Mouse (Mus musculus) hindbrain, embryonic 13.5 days (tissue): ENCODE data around the gene Ank3. TPM values are rescaled to one million over a fixed set of nuclear protein-coding genes. Genes with fewer than 3 reads are reported as not detected.

Experiments used
- ATAC-seq: fragments of 200-750 bp; cut with Nextera tagmentation; 2 replicates; pipeline ENCODE4 v1.8.0; 2017; ENCODE audit warnings: moderate TSS enrichment; ENCODE audit not compliant: low FRiP score
- H3K27ac ChIP-seq: fragments of 300-500 bp; sonication (generic); 2 replicates; pipeline ENCODE4 v1.5.1; 2015; ENCODE audit warnings: inconsistent platforms, mild to moderate bottlenecking, moderate library complexity
- H3K27me3 ChIP-seq: fragments of 300-500 bp; sonication (generic); 2 replicates; pipeline ENCODE4 v1.6.1; 2015; ENCODE audit warnings: mild to moderate bottlenecking, inconsistent platforms
- H3K36me3 ChIP-seq: fragments of 300-500 bp; sonication (generic); 2 replicates; pipeline ENCODE4 v1.6.1; 2015; ENCODE audit warnings: mild to moderate bottlenecking, inconsistent platforms
- H3K4me1 ChIP-seq: fragments of 300-500 bp; sonication (generic); replicated peaks from 2 replicates; pipeline ENCODE4 v1.6.1; 2015; ENCODE audit warnings: inconsistent platforms
- H3K4me2 ChIP-seq: fragments of 300-500 bp; sonication (generic); 2 replicates; pipeline ENCODE4 v1.6.1; 2015; ENCODE audit warnings: inconsistent platforms, mild to moderate bottlenecking, moderate library complexity
- H3K4me3 ChIP-seq: fragments of 300-500 bp; sonication (generic); 2 replicates; pipeline ENCODE4 v1.5.1; 2015; ENCODE audit warnings: mild to moderate bottlenecking, inconsistent platforms
- H3K9ac ChIP-seq: fragments of 300-500 bp; sonication (generic); 2 replicates; pipeline ENCODE4 v1.6.1; 2015; ENCODE audit warnings: mild to moderate bottlenecking, inconsistent platforms
- H3K9me3 ChIP-seq: fragments of 300-500 bp; sonication (generic); 2 replicates; pipeline ENCODE4 v1.6.1; 2016; ENCODE audit warnings: inconsistent platforms
- WGBS: fragments of 180-500 bp; shearing (Covaris S2); methylation state at CpG from one replicate; pipeline ENCODE4 v1.1.7; 2015; 5-methylcytosine and 5-hydroxymethylcytosine counted together
- polyA plus RNA-seq: library from polyadenylated mRNA; unstranded; fragments of >200 nt; fragmentation: Nextera tagmentation; extraction: Ambion mirVana; gene quantifications from 2 replicates; pipeline ENCODE4 v1.2.1, GENCODE M21; 2015

Gene Ank3
- polyA plus RNA-seq, 1 experiment from 2014 or later = 114 TPM

DNA sequence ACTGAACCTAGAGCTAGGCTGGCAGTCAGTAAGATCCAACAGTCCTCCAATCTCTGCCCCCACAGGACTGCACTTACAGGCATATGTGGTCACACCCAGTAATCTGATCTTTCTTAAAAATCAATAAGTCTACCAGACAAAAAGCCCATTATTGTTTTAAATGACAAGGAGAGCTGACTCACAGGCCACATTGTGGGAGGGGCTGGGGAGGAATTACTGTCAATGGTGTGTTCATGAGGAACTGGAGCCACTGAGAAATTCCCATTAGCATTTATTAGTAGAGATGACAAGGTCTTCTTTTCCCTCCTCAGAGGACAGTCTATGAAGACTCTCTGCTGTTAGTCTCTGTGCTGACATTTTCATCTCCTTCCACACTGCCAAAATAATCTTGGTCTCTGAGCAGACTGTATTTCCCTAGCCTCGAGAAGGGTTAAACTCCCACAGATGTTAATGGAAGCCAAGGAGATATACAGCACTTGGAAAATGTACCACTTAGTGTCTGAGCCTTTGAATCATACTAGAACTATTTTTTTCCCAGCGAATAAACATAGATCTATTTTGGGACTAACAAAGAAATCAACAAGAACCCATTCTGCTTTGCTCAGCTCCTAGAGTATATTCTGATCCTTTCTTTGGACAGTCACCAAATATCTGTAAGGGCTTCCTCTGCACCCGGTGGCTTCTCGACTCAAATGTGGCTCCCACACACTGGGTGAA, 358.5 kb downstream of the Ank3 start:
- H3K27ac ChIP-seq = 0 out of 2 replicates have a peak overlapping the region, but pooled peaks have one; percentile 19
- WGBS = 82% methylated on average over 4 of the region's 4 CpGs
- no peak overlapping the region for H3K4me2 ChIP-seq

DNA sequence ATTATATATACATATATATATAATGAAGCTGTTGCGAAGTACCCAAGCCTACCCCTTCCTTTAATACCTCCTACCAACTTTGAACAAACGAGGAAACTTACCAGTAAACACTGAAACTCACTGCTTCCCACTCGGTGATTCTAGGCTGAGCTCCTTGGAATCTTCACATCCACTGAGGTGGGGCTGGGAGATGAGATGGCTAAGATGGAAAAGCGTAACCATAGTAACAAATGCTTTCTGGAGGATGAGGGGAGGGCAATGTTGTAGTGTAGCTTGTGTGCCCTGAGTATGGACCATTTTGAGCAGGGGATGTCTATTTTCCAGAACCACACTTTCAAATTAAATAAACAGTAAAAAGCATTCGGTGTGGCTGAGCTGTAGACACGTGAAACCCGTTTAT, 364.4 kb downstream of the Ank3 start:
- Histone ChIP-seq H3K36me3 (no peaks in the 10 kb centered on the region), H3K9ac (no peak overlapping the region), H3K27ac (peak overlapping the region; percentile 84), H3K9me3 (no peaks in the 10 kb centered on the region), H3K27me3 (no peaks in the 10 kb centered on the region), H3K4me1 (peaks cover 38% of the 10 kb centered on the region), H3K4me3 (no peak overlapping the region), H3K4me2 (no peak overlapping the region)
- 76% methylated on average over 7 of the region's 7 CpGs for WGBS
- no peak for ATAC-seq

More for the DNA sequence above, 358.5 kb downstream of the Ank3 start:
- no peaks in the 10 kb centered on the region for H3K27me3 ChIP-seq
- no peak overlapping the region for H3K4me3 ChIP-seq
- H3K9me3 ChIP-seq = no peaks in the 10 kb centered on the region
- ATAC-seq = no peak
- H3K36me3 ChIP-seq = no peaks in the 10 kb centered on the region
- H3K4me1 ChIP-seq = peaks cover 29% of the 10 kb centered on the region
- no peak overlapping the region for H3K9ac ChIP-seq

DNA sequence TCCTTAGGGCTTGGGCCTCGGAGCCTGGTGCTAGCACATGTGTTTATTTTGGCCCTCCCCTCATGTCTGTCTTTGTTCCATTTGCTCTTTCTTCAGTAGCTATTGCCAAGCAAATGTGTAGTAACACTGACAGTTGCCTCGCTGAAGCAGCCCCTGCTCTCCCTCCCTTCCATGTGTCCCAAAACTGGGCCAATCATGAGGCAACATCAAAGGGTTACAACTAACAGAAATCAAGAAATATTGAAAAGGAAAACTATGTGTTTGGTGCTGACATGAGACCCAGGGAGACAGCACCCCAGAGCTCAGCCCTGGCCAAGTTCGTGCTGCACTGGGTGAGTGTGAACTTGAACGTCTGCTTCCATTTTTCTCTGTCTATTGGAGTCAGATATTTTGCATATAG, 365.8 kb downstream of the Ank3 start:
- WGBS = 47% methylated on average over 4 of the region's 4 CpGs
- ATAC-seq = peak; percentile 30; the same call in 1 of the 2 replicates

DNA sequence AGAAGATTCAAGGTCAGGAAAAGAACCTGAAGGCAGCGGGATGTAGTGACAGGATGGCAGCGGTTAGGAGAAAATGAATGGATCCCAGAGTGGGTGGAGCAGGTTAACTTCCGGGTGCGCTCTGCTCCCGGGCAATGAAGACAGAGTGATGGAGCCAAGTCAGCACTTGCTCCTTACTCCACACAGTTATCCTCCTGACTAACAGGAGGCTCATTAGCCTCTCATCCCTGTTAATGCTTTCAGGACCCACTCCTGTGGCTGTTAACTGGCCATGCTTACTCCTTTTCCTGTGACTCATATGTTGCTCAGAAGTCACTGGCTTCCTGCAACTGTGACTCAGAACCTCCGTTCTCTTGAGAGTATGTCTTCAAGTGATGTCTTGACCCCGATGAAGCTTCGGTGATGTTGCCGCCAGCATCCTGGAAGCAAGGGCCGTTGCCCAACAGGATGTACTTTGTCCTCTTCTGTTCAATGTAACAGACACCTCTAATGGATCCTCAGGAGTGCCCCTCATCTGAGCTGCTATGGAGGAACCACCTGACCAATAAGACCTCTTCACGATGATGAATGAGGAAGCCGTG, 378.6 kb downstream of the Ank3 start:
- Histone ChIP-seq H3K36me3 (no peaks in the 10 kb centered on the region), H3K27ac (no peak overlapping the region), H3K4me1 (peaks cover 20% of the 10 kb centered on the region; the same call in 1 of the 2 replicates), H3K9ac (no peak overlapping the region), H3K4me2 (no peak overlapping the region), H3K27me3 (no peaks in the 10 kb centered on the region), H3K9me3 (no peaks in the 10 kb centered on the region), H3K4me3 (no peak overlapping the region)
- 88% methylated on average over 12 of the region's 12 CpGs for WGBS
- ATAC-seq = no peak

More for the DNA sequence above, 365.8 kb downstream of the Ank3 start:
- peaks cover 38% of the 10 kb centered on the region for H3K4me1 ChIP-seq
- no peak overlapping the region for H3K4me3 ChIP-seq
- H3K9me3 ChIP-seq = no peaks in the 10 kb centered on the region
- no peak overlapping the region for H3K9ac ChIP-seq
- H3K27ac ChIP-seq = peak overlapping the region; percentile 84
- no peak overlapping the region for H3K4me2 ChIP-seq
- H3K36me3 ChIP-seq = no peaks in the 10 kb centered on the region
- H3K27me3 ChIP-seq = no peaks in the 10 kb centered on the region

DNA sequence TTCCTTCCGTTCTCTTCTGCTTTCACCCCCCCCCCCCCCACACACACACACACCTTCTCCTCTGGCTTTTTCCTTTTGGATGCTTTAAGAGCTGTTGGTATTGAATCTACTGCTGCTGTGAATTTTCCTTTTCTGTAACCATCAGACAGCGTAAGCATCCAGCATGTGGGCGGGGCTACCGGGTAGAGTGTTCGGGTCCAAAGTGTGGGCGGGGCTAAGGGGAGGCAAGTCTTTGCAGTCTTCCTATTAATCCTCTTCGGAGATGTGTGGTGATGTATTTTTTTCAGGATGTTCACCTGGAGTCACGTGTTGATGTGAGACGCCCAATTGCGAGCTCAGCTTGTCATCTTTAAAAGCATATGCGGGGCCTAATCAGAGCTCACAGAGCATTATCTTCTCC, 379.2 kb downstream of the Ank3 start:
- no peaks in the 10 kb centered on the region for H3K36me3 ChIP-seq
- H3K9ac ChIP-seq = no peak overlapping the region
- 83% methylated on average over 11 of the region's 11 CpGs for WGBS
- H3K9me3 ChIP-seq = no peaks in the 10 kb centered on the region
- H3K4me2 ChIP-seq = no peak overlapping the region
- H3K27me3 ChIP-seq = no peaks in the 10 kb centered on the region
- H3K27ac ChIP-seq = peak overlapping the region; percentile 18; the same call in 1 of the 2 replicates
- H3K4me3 ChIP-seq = no peak overlapping the region
- ATAC-seq = no peak
- H3K4me1 ChIP-seq = peaks cover 20% of the 10 kb centered on the region; the same call in 1 of the 2 replicates

DNA sequence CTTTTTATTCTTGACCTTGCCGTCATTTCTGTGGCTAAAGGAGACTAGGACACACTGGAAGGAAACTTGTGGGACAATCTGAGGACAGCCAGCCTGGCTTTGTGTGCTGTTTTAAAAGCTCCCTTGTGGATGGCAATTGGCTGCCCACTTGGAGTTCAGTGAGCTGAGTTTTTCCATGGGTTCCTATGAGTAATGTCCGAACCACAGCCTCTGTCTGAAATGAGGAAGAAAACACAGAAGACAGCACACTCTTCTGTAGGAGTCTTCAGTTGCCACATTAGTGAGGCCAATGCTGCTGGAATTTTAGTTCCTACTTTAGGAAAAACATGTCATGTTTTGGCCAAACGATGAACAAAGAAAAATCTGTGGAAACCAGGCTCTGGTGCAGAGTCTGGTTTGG, 380.7 kb downstream of the Ank3 start:
- Histone ChIP-seq H3K4me2 (no peak overlapping the region), H3K27me3 (no peaks in the 10 kb centered on the region), H3K4me1 (peaks cover 20% of the 10 kb centered on the region; the same call in 1 of the 2 replicates), H3K4me3 (no peak overlapping the region), H3K9me3 (no peaks in the 10 kb centered on the region), H3K27ac (0 out of 2 replicates have a peak overlapping the region, but pooled peaks have one; percentile 23), H3K36me3 (no peaks in the 10 kb centered on the region), H3K9ac (no peak overlapping the region)
- WGBS = 84% methylated on average over 3 of the region's 3 CpGs
- ATAC-seq = no peak

DNA sequence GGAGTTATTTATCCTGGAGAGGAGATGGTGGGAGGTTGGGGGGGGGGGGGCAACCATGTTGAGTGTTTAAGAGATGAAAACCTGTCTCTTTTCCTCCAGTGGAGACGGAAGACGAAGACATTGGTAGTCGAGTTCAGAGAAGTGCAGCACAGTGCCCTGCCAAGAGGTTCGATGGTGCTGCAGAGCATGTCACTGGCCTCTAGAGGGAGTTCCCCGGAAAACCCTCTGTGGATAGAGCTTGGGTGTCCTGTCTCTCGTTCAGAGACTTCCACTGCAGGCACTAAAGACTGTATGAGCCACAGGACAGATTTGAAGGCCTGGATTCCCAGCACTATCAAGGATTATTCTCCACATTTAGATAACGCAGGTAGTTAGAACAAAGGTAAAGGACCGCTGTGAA, 382.9 kb downstream of the Ank3 start:
- ATAC-seq = peak; percentile 62; the same call in 1 of the 2 replicates
- Histone ChIP-seq H3K27me3 (no peaks in the 10 kb centered on the region), H3K9me3 (no peaks in the 10 kb centered on the region), H3K27ac (no peak overlapping the region), H3K4me1 (peaks cover 40% of the 10 kb centered on the region), H3K4me2 (no peak overlapping the region), H3K4me3 (no peak overlapping the region), H3K9ac (no peak overlapping the region), H3K36me3 (no peaks in the 10 kb centered on the region)
- WGBS = 19% methylated on average over 8 of the region's 8 CpGs

DNA sequence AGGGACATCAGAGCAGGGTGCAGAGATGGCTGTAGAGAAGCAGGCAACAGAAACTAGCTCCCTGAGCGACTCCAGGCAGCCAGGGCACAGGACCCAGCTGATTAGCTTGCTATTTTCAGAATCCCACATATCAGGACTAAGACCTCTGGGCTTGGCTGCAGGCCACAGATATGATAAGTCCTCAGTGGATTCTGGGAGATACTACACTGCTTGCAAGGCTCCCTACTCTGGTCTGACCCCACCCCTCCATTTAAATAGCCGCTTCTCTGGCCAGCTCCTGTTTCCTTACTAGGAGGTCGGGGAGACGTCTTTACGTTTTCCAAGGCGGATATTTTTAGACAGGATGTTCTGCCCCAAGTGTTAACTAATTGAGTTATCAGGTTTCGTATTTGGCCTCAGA, 386.7 kb downstream of the Ank3 start:
- peaks cover 44% of the 10 kb centered on the region for H3K4me1 ChIP-seq
- H3K4me2 ChIP-seq = no peak overlapping the region
- H3K27ac ChIP-seq = 0 out of 2 replicates have a peak overlapping the region, but pooled peaks have one; percentile 23
- no peak overlapping the region for H3K9ac ChIP-seq
- WGBS = 59% methylated on average over 7 of the region's 7 CpGs
- ATAC-seq = no peak
- no peak overlapping the region for H3K4me3 ChIP-seq
- no peaks in the 10 kb centered on the region for H3K9me3 ChIP-seq
- H3K36me3 ChIP-seq = no peaks in the 10 kb centered on the region
- H3K27me3 ChIP-seq = no peaks in the 10 kb centered on the region

DNA sequence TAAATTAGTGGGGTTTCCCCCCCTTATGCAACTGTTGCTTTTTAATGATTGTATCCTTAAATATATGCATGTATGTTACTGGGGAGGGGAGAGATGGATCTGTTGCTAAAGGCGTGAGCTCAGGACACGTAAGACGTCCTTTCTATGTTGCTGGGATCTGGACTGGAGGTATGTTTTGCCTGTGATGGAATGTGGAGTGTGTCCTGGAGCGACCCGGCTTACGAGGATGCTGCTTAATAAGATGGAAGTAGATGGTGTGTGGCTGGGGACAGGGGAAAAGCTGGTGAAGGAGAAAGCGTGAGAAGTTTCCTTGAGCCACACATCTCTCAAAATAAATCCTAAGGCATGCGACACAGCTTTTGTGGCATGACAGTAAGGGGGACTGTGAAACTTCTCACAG, 387.1 kb downstream of the Ank3 start:
- peaks cover 44% of the 10 kb centered on the region for H3K4me1 ChIP-seq
- no peaks in the 10 kb centered on the region for H3K27me3 ChIP-seq
- no peak for ATAC-seq
- no peaks in the 10 kb centered on the region for H3K9me3 ChIP-seq
- no peak overlapping the region for H3K27ac ChIP-seq
- H3K36me3 ChIP-seq = no peaks in the 10 kb centered on the region
- 85% methylated on average over 8 of the region's 8 CpGs for WGBS
- no peak overlapping the region for H3K4me3 ChIP-seq
- H3K9ac ChIP-seq = no peak overlapping the region
- no peak overlapping the region for H3K4me2 ChIP-seq

DNA sequence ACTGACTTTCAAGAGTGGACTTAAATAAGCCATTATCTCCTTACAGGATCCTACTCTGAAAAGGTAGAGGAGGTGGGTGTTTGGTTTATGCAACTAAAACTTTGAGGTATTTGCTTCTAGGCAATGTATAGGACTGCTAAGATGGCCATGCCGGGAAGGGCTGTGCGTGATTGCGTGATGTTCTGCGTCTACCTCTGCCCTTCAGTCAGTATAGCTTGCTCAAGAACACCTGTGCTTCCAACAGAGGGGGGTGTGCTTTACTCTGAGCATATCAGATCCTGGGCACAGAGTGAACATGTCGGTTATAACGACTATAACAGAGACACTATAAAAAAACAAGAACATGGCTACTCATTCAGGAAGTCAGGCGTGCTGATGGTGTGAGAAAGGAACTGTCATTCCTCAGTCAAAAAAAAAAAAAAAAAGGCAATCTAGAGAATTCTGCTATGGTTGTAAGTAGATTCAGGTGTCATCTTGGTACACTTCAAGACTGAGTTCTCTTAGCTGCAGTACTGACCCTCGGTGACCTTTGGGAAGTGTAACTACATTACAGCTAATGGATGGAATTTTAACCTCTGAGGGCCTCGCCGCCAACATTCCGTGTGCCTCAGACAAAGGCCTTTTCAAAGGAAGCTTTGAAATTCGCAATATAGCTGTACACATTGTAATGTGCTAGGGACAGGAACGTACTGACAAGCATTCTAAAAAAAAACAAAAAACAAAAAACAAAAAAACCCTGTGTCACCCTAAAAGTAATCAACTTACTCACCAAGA, 387.8 kb downstream of the Ank3 start:
- Histone ChIP-seq H3K4me2 (no peak overlapping the region), H3K9ac (no peak overlapping the region), H3K9me3 (no peaks in the 10 kb centered on the region), H3K4me1 (peaks cover 44% of the 10 kb centered on the region), H3K36me3 (no peaks in the 10 kb centered on the region), H3K27ac (no peak overlapping the region), H3K27me3 (no peaks in the 10 kb centered on the region), H3K4me3 (no peak overlapping the region)
- ATAC-seq = no peak
- WGBS = 64% methylated on average over 13 of the region's 13 CpGs

DNA sequence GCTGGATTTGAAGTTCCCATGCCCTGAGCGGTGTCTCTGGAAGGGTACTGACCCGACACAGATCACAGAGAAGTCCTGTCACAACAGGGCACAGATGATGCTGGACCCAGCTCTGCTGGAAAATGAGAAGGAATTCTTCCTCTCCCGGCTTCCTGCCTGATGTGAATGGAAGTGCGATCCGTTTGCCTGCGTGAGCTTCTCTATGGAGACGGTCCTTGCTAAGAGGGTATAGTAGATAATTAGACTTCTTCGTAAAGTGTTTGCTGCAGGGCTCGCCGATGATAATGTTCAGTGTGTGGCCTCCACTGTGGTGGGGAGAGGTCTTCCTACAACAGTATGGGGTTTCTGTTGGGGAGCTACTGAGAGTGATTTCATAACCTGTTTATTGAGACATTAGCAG, 388.8 kb downstream of the Ank3 start:
- Histone ChIP-seq H3K4me1 (peaks cover 38% of the 10 kb centered on the region), H3K4me2 (peak overlapping the region; percentile 28), H3K36me3 (no peaks in the 10 kb centered on the region), H3K27ac (peak overlapping the region; percentile 49), H3K27me3 (no peaks in the 10 kb centered on the region), H3K4me3 (no peak overlapping the region), H3K9me3 (no peaks in the 10 kb centered on the region), H3K9ac (no peak overlapping the region)
- WGBS = 38% methylated on average over 10 of the region's 10 CpGs
- no peak for ATAC-seq

DNA sequence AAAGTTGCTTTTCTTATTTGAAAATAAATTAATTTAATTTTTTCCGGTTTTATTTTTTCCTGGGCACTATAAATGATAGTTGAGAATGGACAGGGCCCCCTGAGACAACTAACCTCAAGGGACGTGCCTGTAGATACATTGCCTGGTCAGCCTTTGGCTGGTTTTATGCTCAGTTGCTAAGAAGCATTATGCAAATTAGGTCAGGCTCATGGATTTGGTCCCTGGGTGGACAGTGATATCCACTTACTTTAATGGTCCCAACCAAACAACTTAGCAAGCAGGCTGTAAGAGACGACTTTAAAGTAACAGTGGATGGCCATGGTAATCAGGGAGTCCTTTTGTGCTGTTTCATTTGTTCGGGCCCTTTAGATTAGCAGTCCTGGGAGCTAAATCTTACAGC, 392.0 kb downstream of the Ank3 start:
- H3K27ac ChIP-seq = no peak overlapping the region
- 66% methylated on average over 4 of the region's 4 CpGs for WGBS
- H3K9ac ChIP-seq = no peak overlapping the region
- peaks cover 28% of the 10 kb centered on the region for H3K4me1 ChIP-seq
- H3K4me3 ChIP-seq = no peak overlapping the region
- H3K36me3 ChIP-seq = no peaks in the 10 kb centered on the region
- no peak for ATAC-seq
- H3K27me3 ChIP-seq = no peaks in the 10 kb centered on the region
- no peak overlapping the region for H3K4me2 ChIP-seq
- H3K9me3 ChIP-seq = no peaks in the 10 kb centered on the region
